Mouse (Mus musculus): ENCODE measurements around the gene Gm21936.
"Not testable (repeated sequence)": the region's sequence is repeated elsewhere in the genome, so short reads cannot be mapped to it uniquely, and the experiment has no call there.

The Gm21936 gene

DNA sequence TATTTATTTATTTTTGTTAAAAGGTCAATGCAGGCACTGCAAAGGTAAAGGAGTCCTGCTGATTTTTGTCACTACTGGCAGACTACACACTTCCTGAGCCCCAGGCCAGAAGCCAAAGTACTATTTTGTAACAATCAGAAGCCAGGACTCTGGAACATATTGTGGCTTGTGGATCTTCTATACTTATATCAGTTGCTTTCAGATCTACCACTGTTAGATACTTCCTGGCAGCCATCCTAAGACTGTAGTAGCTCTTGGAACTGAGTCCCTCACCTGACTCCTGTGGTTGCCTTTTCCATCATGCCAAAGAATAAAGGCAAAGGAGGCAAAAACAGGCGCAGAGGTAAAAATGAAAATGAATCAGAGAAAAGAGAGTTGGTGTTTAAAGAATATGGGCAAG is at the start of gene Gm21936:
Gene Gm21936, plus strand, starts transcription at position 301 of the 400 bp plus-strand sequence.
- not testable (repeated sequence) for DNase-seq (ENCODE audit: low spot score in 2 of 2)

DNA sequence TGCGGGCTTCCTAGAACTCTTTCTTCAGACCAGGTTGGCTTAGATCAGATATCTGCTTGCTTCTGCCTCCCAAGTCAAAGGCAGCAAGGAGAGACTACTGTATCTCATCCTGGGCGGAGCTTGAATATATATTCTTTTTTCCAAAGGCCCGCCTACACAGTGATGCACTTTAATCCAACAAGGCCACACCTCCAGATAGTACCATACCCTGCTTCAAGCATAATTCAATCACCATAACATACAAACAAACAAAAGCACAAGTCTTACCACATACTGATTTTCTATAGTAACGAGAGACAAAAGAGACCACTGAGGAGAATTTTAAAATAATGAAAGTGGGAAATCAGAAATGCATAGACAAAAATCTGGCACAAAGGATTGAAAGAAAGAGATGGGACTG is 19.7 kb upstream of the Gm21936 start, which contains the start of gene Gm21319:
Gene Gm21319, minus strand, starts transcription at position 101 of the 400 bp plus-strand sequence.
- DNase-seq (ENCODE audit: low spot score in 2 of 2), result not testable (repeated sequence)

DNA sequence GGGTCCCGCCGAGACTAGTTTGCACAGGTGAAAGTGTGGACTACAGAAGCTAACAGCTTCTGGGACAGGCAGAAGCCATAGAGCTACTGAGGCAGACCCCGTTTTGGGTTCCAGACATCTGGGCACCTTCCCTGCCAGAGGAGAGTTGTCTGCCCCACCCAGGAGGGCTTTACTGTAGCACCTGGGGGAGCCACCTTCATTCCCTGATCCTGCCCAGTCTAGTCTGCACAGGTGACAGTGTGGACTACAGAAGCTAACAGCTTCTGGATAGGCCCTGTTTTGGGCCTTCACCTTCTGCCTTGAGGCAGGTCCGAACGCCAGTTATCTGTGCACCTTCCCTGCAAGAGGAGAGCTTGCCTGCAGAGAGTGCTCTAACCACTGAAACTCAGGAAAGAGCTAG is 2.7 kb downstream of the Gm21936 start:
- not testable (repeated sequence) for DNase-seq (ENCODE audit: low spot score in 2 of 2)

DNA sequence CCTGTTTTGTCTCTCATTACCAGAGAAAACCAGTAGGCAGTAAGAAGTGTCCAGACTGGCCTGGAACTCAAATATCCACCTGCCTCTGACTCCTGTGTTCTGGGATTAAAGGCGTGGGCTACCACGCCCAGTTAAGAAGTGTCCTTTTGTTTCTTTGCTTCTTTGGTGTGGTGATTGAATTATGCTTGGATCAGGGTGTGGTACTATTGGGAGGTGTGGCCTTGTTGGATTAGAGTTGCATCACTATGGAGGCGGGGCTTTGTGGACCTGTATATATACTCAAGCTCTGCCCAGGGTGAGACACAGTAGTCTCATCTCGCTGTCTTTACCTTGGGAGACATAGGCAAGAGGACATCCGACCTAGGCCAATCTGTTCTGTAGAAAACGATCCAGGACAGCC is 21.0 kb downstream of the Gm21936 start, which contains the start of gene BB287469:
Gene BB287469, plus strand, starts transcription at position 301 of the 400 bp plus-strand sequence.
- not testable (repeated sequence) for DNase-seq (ENCODE audit: low spot score in 2 of 2)

DNA sequence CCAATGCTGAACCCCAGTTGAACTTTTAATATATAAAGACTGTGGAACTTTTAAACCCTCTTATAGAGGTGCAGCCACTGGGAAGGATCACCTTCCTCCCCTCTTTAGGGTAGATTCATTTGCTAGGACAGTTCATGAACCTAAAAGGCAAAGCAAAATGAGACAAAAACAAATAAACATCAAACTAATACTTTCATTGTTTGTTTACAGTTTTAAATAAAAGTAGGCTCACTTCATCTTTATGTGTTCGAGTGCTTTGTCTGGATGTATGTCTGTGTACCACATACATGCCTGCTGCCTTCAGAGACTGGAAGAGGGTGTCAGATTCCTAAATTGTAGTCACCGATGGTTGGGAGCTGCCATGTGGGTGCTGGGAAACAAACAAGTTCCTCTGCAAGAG is 46.9 kb downstream of the Gm21936 start, which contains the start of gene Gm2001:
Gene Gm2001, minus strand, starts transcription at position 101 of the 400 bp plus-strand sequence.
- DNase-seq (ENCODE audit: low spot score in 2 of 2), result not testable (repeated sequence)

Measured in heart, adult 9 months (tissue).